In the genomic region with DNA sequence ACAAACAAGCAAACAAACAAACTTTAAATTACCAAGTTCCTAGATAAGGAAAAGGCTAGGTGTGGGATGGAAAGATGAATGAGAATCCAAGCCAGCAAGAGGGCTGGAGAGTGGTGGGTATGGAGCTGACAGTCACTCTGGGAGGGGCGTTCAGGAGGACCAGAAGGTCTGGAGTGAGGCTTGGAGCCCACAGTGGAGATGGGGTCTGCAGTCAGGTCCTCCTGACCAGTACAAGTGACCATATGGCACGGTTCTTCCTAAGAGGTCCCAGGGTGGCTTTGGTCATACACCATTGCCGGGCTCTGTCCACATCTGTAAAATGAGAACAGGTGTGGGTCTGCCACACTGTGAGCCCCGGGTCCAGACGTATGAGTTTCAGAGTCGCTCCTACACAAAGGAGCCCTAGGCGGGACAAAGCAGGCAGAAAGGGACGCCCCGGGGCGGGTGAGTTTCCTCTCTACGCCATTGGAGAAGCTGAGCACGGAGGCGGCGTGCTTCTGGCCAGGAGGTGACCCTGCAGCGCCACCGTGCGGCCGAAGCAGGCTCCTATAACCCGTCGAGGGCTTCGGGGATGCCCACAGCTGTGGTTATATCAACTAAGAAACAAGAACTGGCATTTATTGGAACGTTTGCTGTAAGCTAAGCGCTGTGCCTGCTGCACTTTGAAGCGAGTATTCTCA, we compare ENCODE assay signal across 8 mouse cellular contexts. TPM values are rescaled to one million over a fixed set of nuclear protein-coding genes. Genes with fewer than 3 reads are reported as not detected.
DNase-seq lines count a peak whose midpoint lies in the region; ATAC-seq lines count a peak whose summit lies in the region.

No protein-coding gene starts in this region.

- peak overlapping the region; percentile 72 for H3K9ac ChIP-seq in embryonic facial prominence, embryonic 11.5 days (replicated peaks; ENCODE audit: low read length)
- H3K9ac ChIP-seq in midbrain, embryonic 12.5 days (replicated peaks) = peak overlapping the region; percentile 46

- peak; percentile 92 for ATAC-seq in embryonic facial prominence, embryonic 11.5 days (replicated peaks; ENCODE audit: insufficient number of reproducible peaks, low FRiP score, low TSS enrichment, low read depth)
- peak; percentile 91 for ATAC-seq in midbrain, embryonic 12.5 days (ENCODE audit: low FRiP score, low read depth)

- intact Hi-C loops in left cerebral cortex, postnatal 4 days (cut with DNase I) = loop anchor here (2.0 to 5.0 kb wide), 3 partner anchors 25 to 75 kb away; partner anchors contain the start of gene Glipr2

- no peaks in the 10 kb centered on the region for H3K36me3 ChIP-seq in embryonic facial prominence, embryonic 11.5 days (replicated peaks; ENCODE audit: control insufficient read depth, insufficient read depth, low read depth, low read length)
- H3K36me3 ChIP-seq in midbrain, embryonic 12.5 days = no peaks in the 10 kb centered on the region

- no peak overlapping the region for H3K27ac ChIP-seq in embryonic facial prominence, embryonic 11.5 days (replicated peaks; ENCODE audit: low read depth, low read length)
- H3K27ac ChIP-seq in midbrain, embryonic 12.5 days (replicated peaks) = no peak overlapping the region

- H3K27me3 ChIP-seq in embryonic facial prominence, embryonic 11.5 days (ENCODE audit: control insufficient read depth, insufficient read depth, low read length) = no peaks in the 10 kb centered on the region
- peaks cover 69% of the 10 kb centered on the region for H3K27me3 ChIP-seq in midbrain, embryonic 12.5 days

- H3K4me3 ChIP-seq in embryonic facial prominence, embryonic 11.5 days (ENCODE audit: low read depth, low read length) = peak overlapping the region; percentile 14; the same call in 1 of the 2 replicates
- H3K4me3 ChIP-seq in midbrain, embryonic 12.5 days = peak overlapping the region; percentile 34

- peak; percentile 89 for DNase-seq in 3134 (ENCODE audit: extremely low read depth, insufficient read length, low spot score)
- peak; percentile 97 for DNase-seq in adrenal gland, postnatal 25 days
- DNase-seq in embryonic facial prominence, embryonic 11.5 days (ENCODE audit: low spot score) = peak; percentile 97
- DNase-seq in heart, adult 11 months = peak; percentile 99
- peak; percentile 82 for DNase-seq in kidney, adult 11 months
- DNase-seq in left cerebral cortex, postnatal 4 days = peak; percentile 95
- peak; percentile 86 for DNase-seq in skeletal muscle tissue, adult 2 months (ENCODE audit: low read depth, low spot score)

- no peaks in the 10 kb centered on the region; the same call in 1 of the 2 replicates for H3K4me1 ChIP-seq in embryonic facial prominence, embryonic 11.5 days (ENCODE audit: control insufficient read depth, insufficient read depth, low read length)
- H3K4me1 ChIP-seq in midbrain, embryonic 12.5 days = peaks cover 10% of the 10 kb centered on the region

- peak overlapping the region; percentile 45 for H3K4me2 ChIP-seq in embryonic facial prominence, embryonic 11.5 days (ENCODE audit: low read depth, low read length)
- H3K4me2 ChIP-seq in midbrain, embryonic 12.5 days (replicated peaks) = peak overlapping the region; percentile 55

- 4% methylated on average over 24 of the region's 24 CpGs for WGBS in embryonic facial prominence, embryonic 11.5 days
- 4% methylated on average over 24 of the region's 24 CpGs for WGBS in midbrain, embryonic 12.5 days

- no peaks in the 10 kb centered on the region for H3K9me3 ChIP-seq in embryonic facial prominence, embryonic 11.5 days (replicated peaks; ENCODE audit: control insufficient read depth, low read length)
- no peaks in the 10 kb centered on the region for H3K9me3 ChIP-seq in midbrain, embryonic 12.5 days

RNA-seq across cellular contexts. Expression of gene Ccin, which starts 1.1 kb away (rescaled TPM):
- total RNA-seq in adrenal gland, postnatal 25 days (2021) = not detected in 2 replicates
- not detected in 2 replicates for polyA plus RNA-seq in embryonic facial prominence, embryonic 11.5 days (2014; fragmentation: Nextera tagmentation; extraction: Ambion mirVana)
- under 1 TPM in 1 of 2 experiments, not detected in 1; 0.26 TPM for total RNA-seq in left cerebral cortex, postnatal 4 days (2021)
- not detected in 2 replicates for polyA plus RNA-seq in midbrain, embryonic 12.5 days (2016; fragmentation: Nextera tagmentation; extraction: Ambion mirVana)

RNA-seq across cellular contexts. Expression of gene Clta, which starts 22.1 kb away (rescaled TPM):
- total RNA-seq in adrenal gland, postnatal 25 days (2021) = 169 and 173 TPM in 2 replicates
- 272 and 273 TPM in 2 replicates for polyA plus RNA-seq in embryonic facial prominence, embryonic 11.5 days (2014; fragmentation: Nextera tagmentation; extraction: Ambion mirVana)
- 100 to 1,000 TPM; 333 to 337 TPM for total RNA-seq in left cerebral cortex, postnatal 4 days (2021)
- 226 and 233 TPM in 2 replicates for polyA plus RNA-seq in midbrain, embryonic 12.5 days (2016; fragmentation: Nextera tagmentation; extraction: Ambion mirVana)

RNA-seq across cellular contexts. Expression of gene Glipr2, which starts 25.0 kb away (rescaled TPM):
- total RNA-seq in adrenal gland, postnatal 25 days (2021) = 2.4 and 3.1 TPM in 2 replicates
- polyA plus RNA-seq in embryonic facial prominence, embryonic 11.5 days (2014; fragmentation: Nextera tagmentation; extraction: Ambion mirVana) = 135 and 142 TPM in 2 replicates
- total RNA-seq in left cerebral cortex, postnatal 4 days (2021) = 10 to 100 TPM; 11.1 to 14.9 TPM
- polyA plus RNA-seq in midbrain, embryonic 12.5 days (2016; fragmentation: Nextera tagmentation; extraction: Ambion mirVana) = 54.6 and 62.9 TPM in 2 replicates
